Mouse (Mus musculus): ENCODE results near the gene Ccl5. TPM values are rescaled to one million over a fixed set of nuclear protein-coding genes. Genes with fewer than 3 reads are reported as not detected.

The Ccl5 gene
- total RNA-seq, 1 experiment from 2014 or later: 803 TPM

DNA sequence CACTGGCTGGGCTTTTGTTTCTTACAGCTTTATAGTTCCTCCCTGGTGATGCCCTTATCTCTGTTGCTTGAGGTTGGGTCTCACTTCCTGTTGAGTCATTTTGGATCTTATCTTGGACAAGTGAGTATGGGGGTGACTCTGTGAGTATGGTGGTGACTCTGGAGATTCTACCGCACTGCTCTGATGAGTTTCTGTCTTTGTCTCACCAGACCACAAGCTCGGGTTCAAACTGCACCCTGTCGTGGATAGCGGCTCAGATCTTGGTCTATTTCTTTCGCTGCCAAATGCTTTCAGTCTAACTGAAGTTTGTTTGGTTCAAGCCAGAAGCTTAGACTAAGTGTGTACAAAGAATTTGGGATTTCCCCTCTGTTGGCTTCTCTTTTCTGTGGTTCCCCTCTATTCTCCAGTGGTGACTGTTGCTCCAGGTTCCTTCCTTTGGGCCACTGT, 19.9 kb upstream of the Ccl5 start:
- peak; percentile 83 for ATAC-seq (replicated peaks; ENCODE audit: insufficient number of reproducible peaks, low FRiP score, low TSS enrichment, poor library complexity, severe bottlenecking)

DNA sequence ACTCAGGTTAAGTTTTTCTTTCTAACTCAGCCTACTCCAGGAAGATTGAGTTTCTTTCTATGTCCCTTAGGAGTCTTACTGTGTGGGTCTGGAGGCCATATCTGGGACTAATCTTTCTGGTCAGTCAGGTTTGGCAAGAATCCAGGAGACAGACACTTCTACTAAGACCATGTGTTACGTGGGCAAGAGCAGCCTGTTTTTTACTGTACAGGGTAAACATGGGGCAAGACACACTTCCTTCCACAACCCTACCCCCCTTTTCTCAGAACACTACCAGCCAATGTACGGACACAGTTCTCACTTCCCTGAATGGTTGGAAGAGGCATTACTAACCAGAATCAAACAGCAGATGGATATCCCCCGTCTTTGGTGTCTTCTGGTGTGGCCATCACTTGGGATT, 13.9 kb upstream of the Ccl5 start:
- ATAC-seq (replicated peaks; ENCODE audit: insufficient number of reproducible peaks, low FRiP score, low TSS enrichment, poor library complexity, severe bottlenecking): peak; percentile 91

GRCm38 (mm10) chr11:83541415-83541814, 11.1 kb upstream of the Ccl5 start:
- ATAC-seq (replicated peaks; ENCODE audit: insufficient number of reproducible peaks, low FRiP score, low TSS enrichment, poor library complexity, severe bottlenecking): no peak

DNA sequence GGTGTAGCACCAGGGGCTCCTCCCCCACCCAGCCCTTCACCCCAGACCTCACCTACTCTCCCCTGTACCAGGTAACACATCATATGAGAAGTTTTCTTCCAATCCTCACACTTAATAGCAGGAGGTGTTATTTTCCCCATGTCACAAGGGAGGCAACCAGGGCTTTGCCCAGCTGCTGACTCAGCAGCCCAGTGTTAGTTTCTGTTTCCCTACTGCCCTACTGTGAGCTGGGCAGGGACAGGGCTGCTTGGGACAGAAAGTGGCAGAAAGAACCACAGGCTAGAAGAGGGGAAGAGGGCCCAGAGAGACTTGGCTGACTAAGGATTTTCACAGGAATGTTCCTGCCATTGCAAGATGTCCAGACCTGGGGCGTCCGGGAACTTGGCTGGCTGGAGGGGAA, 10.6 kb upstream of the Ccl5 start:
- peak; percentile 46; the same call in 1 of the 2 replicates for ATAC-seq (replicated peaks; ENCODE audit: insufficient number of reproducible peaks, low FRiP score, low TSS enrichment, poor library complexity, severe bottlenecking)

DNA sequence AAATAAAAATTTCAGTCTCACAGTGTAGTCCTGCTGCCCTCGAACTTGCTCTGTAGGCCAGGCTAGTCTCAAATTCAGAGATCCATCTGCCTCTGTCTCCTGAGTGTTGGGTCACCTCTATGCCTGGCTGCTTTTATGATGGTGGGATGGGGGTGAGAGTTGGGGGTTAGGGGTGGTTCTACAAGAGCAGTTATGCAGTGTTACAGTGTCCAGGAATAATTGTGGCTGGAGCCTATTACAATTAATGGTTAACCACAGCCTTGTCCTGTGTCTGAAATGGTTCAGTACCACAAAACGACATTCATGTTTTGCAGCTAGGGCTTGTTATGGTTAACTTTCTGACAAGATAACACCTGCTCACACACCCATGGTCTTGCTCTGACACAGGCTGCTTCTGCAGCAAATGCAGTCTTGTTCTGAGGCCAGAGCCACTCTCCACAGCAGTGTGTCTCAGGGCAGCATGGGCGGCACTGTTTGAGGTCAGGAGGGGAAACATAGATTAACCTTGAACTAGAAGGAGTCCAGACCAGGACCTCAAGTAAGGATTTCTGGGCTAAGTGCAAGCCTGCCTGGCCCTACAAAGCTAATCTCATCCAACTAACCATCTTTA, 8.5 kb upstream of the Ccl5 start:
- no peak for ATAC-seq (replicated peaks; ENCODE audit: insufficient number of reproducible peaks, low FRiP score, low TSS enrichment, poor library complexity, severe bottlenecking)

GRCm38 (mm10) chr11:83536831-83537230, 6.5 kb upstream of the Ccl5 start:
- 0 out of 2 replicates have a peak, but pooled peaks have one; percentile 2 for ATAC-seq (replicated peaks; ENCODE audit: insufficient number of reproducible peaks, low FRiP score, low TSS enrichment, poor library complexity, severe bottlenecking)

GRCm38 (mm10) chr11:83534609-83535423, 4.5 kb upstream of the Ccl5 start:
- peak; percentile 48 for ATAC-seq (replicated peaks; ENCODE audit: insufficient number of reproducible peaks, low FRiP score, low TSS enrichment, poor library complexity, severe bottlenecking)

DNA sequence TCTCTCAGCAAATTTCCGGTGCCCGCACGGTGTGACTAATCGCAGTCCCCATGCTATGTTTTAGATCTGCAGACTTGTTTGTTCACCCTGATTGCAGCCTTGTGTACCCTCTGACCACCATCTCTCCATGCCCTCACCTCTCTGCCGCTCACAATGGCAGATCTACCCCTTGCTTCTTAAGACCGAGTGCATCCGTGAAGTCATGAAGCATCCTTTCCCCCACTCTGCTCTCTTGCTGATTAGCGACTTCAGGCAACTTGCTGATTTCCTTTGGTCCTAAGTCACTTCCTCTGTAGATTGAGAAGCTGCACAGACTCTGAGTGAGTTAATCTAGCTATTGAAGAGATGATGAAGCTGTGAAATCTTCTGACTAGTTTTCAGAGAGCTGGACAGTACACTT, 3.8 kb upstream of the Ccl5 start:
- no peak for ATAC-seq (replicated peaks; ENCODE audit: insufficient number of reproducible peaks, low FRiP score, low TSS enrichment, poor library complexity, severe bottlenecking)

- peak; percentile 57 for ATAC-seq (replicated peaks; ENCODE audit: insufficient number of reproducible peaks, low FRiP score, low TSS enrichment, poor library complexity, severe bottlenecking)
Measured at GRCm38 (mm10) chr11:83533192-83533591, 2.9 kb upstream of the Ccl5 start.

DNA sequence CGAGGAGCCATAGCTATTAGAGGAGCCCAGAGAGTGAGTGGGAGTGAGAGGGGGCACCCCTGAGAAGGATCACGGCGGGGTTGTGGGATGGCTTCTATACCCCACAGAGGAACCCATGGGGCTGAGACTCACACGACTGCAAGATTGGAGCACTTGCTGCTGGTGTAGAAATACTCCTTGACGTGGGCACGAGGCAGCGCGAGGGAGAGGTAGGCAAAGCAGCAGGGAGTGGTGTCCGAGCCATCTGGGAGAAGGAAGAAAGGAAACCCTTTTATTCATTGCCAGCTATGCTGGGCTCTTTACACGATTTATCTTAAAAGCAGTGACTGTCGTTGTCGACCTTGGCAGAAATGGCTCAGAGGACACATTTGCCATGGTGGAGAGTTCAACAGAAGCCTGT, 1.3 kb downstream of the Ccl5 start:
- no peak for ATAC-seq (replicated peaks; ENCODE audit: insufficient number of reproducible peaks, low FRiP score, low TSS enrichment, poor library complexity, severe bottlenecking)

DNA sequence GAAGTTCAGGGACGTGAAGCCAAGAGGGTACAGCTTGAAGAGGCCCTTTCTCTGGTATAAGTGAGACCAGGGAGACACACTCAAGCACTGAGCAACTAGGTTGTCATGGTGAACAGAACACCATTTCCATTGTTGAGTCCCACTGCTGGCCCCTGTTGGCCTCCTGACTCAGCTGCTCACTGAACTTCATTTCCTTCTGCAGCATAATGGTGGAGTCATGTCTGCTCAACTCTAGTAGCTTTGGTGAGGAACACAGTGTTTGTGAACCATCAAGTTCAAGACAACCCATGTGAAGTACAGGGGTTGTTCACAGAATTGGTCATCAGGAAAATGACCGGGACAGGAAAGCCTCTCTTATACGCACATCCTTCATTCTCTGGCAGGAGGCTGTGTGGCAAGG, 8.2 kb downstream of the Ccl5 start, which contains the start of gene Heatr9:
Heatr9 (minus strand) TSS at position 101 of the 400 bp plus-strand sequence.
- ATAC-seq (replicated peaks; ENCODE audit: insufficient number of reproducible peaks, low FRiP score, low TSS enrichment, poor library complexity, severe bottlenecking): no peak

GRCm38 (mm10) chr11:83518371-83518770, 11.9 kb downstream of the Ccl5 start:
- no peak for ATAC-seq (replicated peaks; ENCODE audit: insufficient number of reproducible peaks, low FRiP score, low TSS enrichment, poor library complexity, severe bottlenecking)

DNA sequence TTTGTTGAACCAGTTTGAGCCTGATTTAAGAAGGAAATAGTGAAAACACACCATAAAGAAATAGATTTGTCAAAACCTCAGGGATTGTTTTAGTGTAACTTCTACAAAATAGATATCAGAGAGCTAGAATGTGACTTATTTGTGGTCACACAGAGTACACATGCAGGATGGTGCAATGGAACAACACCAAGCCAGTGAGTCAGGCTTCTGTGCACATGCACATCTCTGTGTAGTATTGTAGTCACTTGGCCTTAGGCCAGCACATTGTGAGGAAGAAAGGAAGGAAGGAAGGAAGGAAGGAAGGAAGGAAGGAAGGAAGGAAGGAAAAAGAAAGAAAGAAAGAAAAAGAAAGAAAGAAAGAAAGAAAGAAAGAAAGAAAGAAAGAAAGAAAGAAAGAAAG, 13.2 kb downstream of the Ccl5 start:
- no peak for ATAC-seq (replicated peaks; ENCODE audit: insufficient number of reproducible peaks, low FRiP score, low TSS enrichment, poor library complexity, severe bottlenecking)

DNA sequence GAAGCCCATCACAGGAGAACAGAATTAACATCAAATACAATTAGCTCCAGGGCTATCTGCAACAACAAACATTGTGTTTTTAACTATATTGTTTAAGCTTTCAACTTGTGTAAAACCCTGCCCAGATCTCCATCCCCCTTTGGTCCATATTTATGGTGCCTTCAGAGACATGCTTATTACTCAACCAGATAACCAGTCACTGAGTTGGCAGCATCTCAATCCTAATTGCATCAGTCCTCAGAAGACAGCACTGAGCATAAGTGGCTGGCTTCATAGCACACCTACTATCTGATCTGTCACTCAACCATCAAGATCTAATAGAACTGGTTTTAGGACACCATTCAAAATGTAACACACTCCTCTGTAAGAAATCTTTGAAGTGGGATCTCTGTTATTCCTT, 20.8 kb downstream of the Ccl5 start:
- ATAC-seq (replicated peaks; ENCODE audit: insufficient number of reproducible peaks, low FRiP score, low TSS enrichment, poor library complexity, severe bottlenecking): no peak

GRCm38 (mm10) chr11:83504308-83504707, 26.0 kb downstream of the Ccl5 start:
- ATAC-seq (replicated peaks; ENCODE audit: insufficient number of reproducible peaks, low FRiP score, low TSS enrichment, poor library complexity, severe bottlenecking): no peak

GRCm38 (mm10) chr11:83495571-83495970, 34.7 kb downstream of the Ccl5 start:
- ATAC-seq (replicated peaks; ENCODE audit: insufficient number of reproducible peaks, low FRiP score, low TSS enrichment, poor library complexity, severe bottlenecking): no peak

DNA sequence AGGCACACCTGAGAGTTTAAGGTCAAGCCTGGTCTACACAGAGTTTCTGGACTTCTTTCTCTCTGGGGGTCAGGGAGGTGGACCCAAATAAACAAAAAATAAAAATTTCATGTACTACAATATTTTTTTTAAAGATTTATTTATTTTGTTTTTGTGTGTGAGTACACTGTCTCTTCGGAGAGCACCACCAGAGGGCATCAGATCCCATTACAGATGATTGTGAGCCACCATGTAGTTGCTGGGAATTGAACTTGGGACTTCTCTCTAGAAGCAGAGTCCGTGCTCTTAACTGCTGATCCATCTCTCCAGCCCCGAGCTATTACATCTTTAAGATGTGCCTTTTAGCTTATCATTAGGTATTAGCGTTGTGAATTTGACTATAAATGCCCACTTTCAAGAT, 38.8 kb downstream of the Ccl5 start:
- ATAC-seq (replicated peaks; ENCODE audit: insufficient number of reproducible peaks, low FRiP score, low TSS enrichment, poor library complexity, severe bottlenecking): no peak
